Mouse (Mus musculus) embryonic facial prominence, embryonic 14.5 days (tissue): ENCODE results near the gene Mapkbp1. TPM values are rescaled to one million over a fixed set of nuclear protein-coding genes. Genes with fewer than 3 reads are reported as not detected.

Experiments
- ATAC-seq: fragments of 200-750 bp; cut with Nextera tagmentation; 2 replicates; pipeline ENCODE4 v1.8.0; 2017; ENCODE audit warnings: low read depth, moderate number of reproducible peaks, moderate TSS enrichment
- DNase-seq: peaks from one replicate; pipeline ENCODE4 v3.0.0-alpha.2; 2015; ENCODE audit warnings: low spot score
- H3K27ac ChIP-seq: fragments of 300-500 bp; sonication (generic); replicated peaks from 2 replicates; pipeline ENCODE4 v1.5.1; 2014; ENCODE audit warnings: low read depth, mild to moderate bottlenecking, low read length, moderate library complexity
- H3K27me3 ChIP-seq: fragments of 300-500 bp; sonication (generic); replicated peaks from 2 replicates; pipeline ENCODE4 v1.6.1; 2014; ENCODE audit warnings: low read length; ENCODE audit not compliant: control insufficient read depth, insufficient read depth
- H3K36me3 ChIP-seq: fragments of 300-500 bp; sonication (generic); 2 replicates; pipeline ENCODE4 v1.6.1; 2014; ENCODE audit warnings: low read length, mixed read lengths; ENCODE audit not compliant: control insufficient read depth, insufficient read depth
- H3K4me1 ChIP-seq: fragments of 300-500 bp; sonication (generic); 2 replicates; pipeline ENCODE4 v1.6.1; 2014; ENCODE audit warnings: antibody characterized with exemption, low read length; ENCODE audit not compliant: control insufficient read depth, insufficient read depth
- H3K4me2 ChIP-seq: fragments of 300-500 bp; sonication (generic); 2 replicates; pipeline ENCODE4 v1.6.1; 2014; ENCODE audit warnings: low read depth, mild to moderate bottlenecking, low read length, moderate library complexity, mixed read lengths
- H3K4me3 ChIP-seq: fragments of 300-500 bp; sonication (generic); 2 replicates; pipeline ENCODE4 v1.5.1; 2014; ENCODE audit warnings: low read depth, mild to moderate bottlenecking, low read length
- H3K9ac ChIP-seq: fragments of 300-500 bp; sonication (generic); 2 replicates; pipeline ENCODE4 v1.6.1; 2014; ENCODE audit warnings: low read depth, mild to moderate bottlenecking, low read length, moderate library complexity, mixed read lengths
- H3K9me3 ChIP-seq: fragments of 300-500 bp; sonication (generic); 2 replicates; pipeline ENCODE4 v1.6.1; 2016; ENCODE audit warnings: low read length; ENCODE audit not compliant: control insufficient read depth
- WGBS: fragments of 180-500 bp; shearing (Covaris S2); extraction: QIAGEN DNeasy Blood & Tissue Kit; methylation state at CpG from one replicate; pipeline ENCODE4 v1.1.7; 2014; 5-methylcytosine and 5-hydroxymethylcytosine counted together
- polyA plus RNA-seq: library from polyadenylated mRNA; unstranded; fragments of >200 nt; fragmentation: Nextera tagmentation; extraction: Ambion mirVana; gene quantifications from 2 replicates; pipeline ENCODE4 v1.2.1, GENCODE M21; 2014

The Mapkbp1 gene
- polyA plus RNA-seq, 1 experiment from 2014 or later = 4.7 TPM

DNA sequence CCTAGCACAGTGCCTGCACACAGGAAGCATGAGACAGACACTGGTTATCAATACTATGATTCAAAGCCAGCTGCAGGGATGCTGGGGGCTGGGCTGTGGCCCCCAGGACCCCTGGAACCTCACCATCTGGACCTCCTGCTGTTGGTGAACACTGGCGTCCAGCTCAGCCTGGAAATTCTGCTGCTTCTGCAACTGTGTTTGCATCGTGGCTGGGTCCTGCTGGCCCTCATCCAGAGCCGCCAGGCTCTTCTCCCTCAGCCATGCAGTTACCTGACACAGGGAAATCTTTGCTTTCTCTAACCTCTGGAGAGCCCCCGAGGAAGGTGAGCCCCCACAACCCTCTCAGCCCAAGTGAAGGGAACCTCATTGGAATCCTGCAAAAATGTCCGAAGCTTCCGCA is 78.9 kb downstream of the Mapkbp1 start:
- Histone ChIP-seq H3K27ac (no peak overlapping the region), H3K9me3 (no peaks in the 10 kb centered on the region), H3K4me1 (no peaks in the 10 kb centered on the region), H3K27me3 (no peaks in the 10 kb centered on the region), H3K4me2 (no peak overlapping the region), H3K4me3 (no peak overlapping the region), H3K9ac (0 out of 2 replicates have a peak overlapping the region, but pooled peaks have one; percentile 19), H3K36me3 (no peaks in the 10 kb centered on the region)
- 40% methylated on average over 6 of the region's 6 CpGs for WGBS
- DNase-seq = no peak
- no peak for ATAC-seq

DNA sequence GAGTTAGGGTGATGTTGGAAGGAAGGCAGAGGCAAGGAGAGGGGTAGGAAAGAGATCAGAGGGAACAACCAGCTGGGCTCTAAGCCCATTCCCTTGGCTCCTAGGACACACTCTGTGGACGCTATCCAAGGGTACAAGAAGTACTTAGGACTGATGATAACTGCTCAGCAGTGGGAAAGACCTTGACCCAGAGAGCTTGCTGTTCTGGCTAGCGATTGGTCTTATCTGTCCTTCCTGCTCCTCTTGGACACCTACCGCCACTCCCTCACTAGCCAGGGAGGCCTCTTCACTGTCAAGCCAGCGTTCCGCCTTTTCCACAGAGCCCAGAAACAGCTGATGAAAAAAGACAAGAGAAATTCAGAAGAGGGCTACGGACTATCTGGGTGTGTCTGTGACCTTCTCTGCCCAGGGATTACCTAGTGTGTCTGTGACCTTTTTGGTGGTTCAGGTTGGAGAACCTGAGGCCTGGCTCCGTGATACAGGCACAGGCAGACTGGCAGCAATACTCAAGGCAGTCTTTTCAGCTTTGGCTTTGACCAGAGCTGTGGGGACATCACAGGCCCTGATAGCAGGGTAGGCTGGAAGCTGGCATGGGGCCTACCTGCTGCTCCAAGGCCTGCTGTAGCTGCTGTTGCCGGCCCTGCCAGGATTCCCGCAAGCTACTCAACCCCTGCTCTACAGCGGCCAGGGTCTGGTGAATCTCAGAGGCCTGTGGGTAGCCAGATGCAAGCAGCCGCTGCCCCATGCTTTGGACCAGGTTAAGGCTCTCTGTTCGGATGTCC is 82.5 kb downstream of the Mapkbp1 start:
- no peaks in the 10 kb centered on the region for H3K27me3 ChIP-seq
- no peak overlapping the region for H3K27ac ChIP-seq
- DNase-seq (no peak), ATAC-seq (no peak)
- no peak overlapping the region for H3K4me3 ChIP-seq
- H3K36me3 ChIP-seq = no peaks in the 10 kb centered on the region
- H3K9me3 ChIP-seq = no peaks in the 10 kb centered on the region
- no peak overlapping the region for H3K4me2 ChIP-seq
- WGBS = 87% methylated on average over 12 of the region's 12 CpGs
- H3K9ac ChIP-seq = no peak overlapping the region
- H3K4me1 ChIP-seq = no peaks in the 10 kb centered on the region

DNA sequence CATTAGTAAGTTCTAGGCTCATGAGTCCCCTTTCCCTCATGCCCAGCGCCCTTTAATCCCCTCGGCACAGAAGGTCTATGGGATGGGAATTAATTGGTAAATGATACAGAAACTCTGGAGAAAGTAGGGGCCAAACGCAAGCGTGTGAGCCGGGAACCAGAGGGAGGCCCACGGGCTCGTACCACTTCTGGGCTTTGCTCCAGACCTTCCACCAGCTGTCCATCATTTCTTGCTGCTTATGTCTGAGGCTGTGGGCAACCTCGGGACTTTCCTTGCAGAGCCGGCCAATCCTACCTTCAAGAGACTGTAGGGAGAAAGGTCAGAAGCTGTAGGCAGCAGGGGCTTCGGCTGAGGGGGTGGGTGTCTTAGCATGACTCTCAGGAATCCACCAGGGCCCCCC is 83.4 kb downstream of the Mapkbp1 start:
- no peak overlapping the region for H3K4me3 ChIP-seq
- H3K4me1 ChIP-seq = 0 out of 2 replicates have a peak, but pooled peaks cover 4% of the 10 kb centered on the region
- no peak overlapping the region for H3K27ac ChIP-seq
- no peak overlapping the region for H3K9ac ChIP-seq
- DNase-seq = no peak
- H3K9me3 ChIP-seq = no peaks in the 10 kb centered on the region
- WGBS = 79% methylated on average over 10 of the region's 10 CpGs
- no peak overlapping the region for H3K4me2 ChIP-seq
- H3K27me3 ChIP-seq = no peaks in the 10 kb centered on the region
- H3K36me3 ChIP-seq = no peaks in the 10 kb centered on the region
- no peak for ATAC-seq

DNA sequence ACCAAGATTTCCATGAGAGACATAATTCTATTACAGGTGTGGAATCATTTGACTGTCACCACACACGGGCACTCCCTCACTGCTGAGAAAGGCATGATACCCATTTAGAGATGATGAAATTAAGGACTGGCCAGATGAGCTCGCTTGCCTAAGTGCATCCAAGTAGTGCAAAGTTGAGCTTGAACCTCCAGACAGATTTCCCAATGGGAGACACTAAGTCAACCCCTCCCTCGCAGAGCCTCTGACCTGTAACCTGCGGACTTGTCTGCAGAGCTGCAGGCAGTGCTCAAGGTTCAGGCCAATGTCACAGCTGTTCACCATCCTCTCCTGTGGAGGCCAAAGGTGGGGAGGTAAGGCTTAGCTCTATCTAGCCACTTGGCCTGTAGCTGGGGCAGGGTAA is 86.3 kb downstream of the Mapkbp1 start:
- H3K27ac ChIP-seq = no peak overlapping the region
- H3K27me3 ChIP-seq = no peaks in the 10 kb centered on the region
- ATAC-seq = no peak
- no peak overlapping the region for H3K4me2 ChIP-seq
- no peak overlapping the region for H3K9ac ChIP-seq
- 71% methylated on average over 4 of the region's 4 CpGs for WGBS
- no peaks in the 10 kb centered on the region for H3K36me3 ChIP-seq
- H3K9me3 ChIP-seq = no peaks in the 10 kb centered on the region
- no peak for DNase-seq
- peaks cover 10% of the 10 kb centered on the region; the same call in 1 of the 2 replicates for H3K4me1 ChIP-seq
- no peak overlapping the region for H3K4me3 ChIP-seq

DNA sequence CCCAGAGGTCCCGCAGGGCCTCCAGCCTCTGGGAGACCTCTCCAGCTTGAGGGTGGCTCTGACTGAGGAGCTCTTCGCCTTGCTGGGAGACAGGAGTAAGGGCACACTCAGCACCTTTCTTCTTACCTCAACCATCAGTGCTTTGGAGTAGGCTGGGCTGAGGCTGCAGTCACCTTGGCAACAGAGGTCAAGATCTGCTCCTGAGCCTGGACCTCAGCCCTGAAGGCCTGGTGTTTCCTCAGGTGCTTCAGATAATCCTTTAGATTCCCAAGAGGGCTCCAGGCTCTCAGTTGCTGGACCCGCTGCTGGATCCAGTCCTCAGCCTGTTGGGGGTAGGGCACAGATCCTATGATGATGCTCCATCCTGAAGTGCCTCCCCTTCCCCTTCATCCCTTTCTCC is 87.0 kb downstream of the Mapkbp1 start:
- H3K27ac ChIP-seq = no peak overlapping the region
- no peak overlapping the region for H3K4me3 ChIP-seq
- no peaks in the 10 kb centered on the region for H3K9me3 ChIP-seq
- H3K4me2 ChIP-seq = no peak overlapping the region
- WGBS = 85% methylated on average over 3 of the region's 3 CpGs
- no peaks in the 10 kb centered on the region for H3K27me3 ChIP-seq
- H3K9ac ChIP-seq = no peak overlapping the region
- peaks cover 11% of the 10 kb centered on the region; the same call in 1 of the 2 replicates for H3K4me1 ChIP-seq
- ATAC-seq (no peak), DNase-seq (no peak)
- no peaks in the 10 kb centered on the region for H3K36me3 ChIP-seq

DNA sequence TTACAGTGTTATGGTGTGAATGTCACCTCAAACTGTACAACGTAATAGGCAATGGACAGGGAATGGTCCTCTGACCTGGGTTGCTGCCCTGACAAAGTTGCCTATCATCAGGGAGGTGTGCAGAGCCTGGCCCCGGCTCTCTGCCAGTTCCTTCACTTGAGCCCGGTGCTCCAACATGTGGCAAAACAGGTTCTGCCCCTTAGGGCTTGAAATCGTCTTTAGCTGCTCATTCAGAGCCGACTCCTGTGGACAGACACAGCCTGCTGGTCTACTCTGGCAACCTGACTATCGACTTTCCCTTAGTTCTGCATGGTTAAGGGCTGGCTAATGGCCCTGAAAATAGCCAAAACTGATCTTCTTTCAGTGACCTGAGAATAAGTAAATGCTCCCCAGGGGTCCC is 87.7 kb downstream of the Mapkbp1 start:
- ATAC-seq = peak; percentile 67
- WGBS = 36% methylated on average over 6 of the region's 6 CpGs
- H3K4me1 ChIP-seq = peaks cover 11% of the 10 kb centered on the region; the same call in 1 of the 2 replicates
- H3K36me3 ChIP-seq = no peaks in the 10 kb centered on the region
- no peak overlapping the region for H3K9ac ChIP-seq
- no peak overlapping the region for H3K4me2 ChIP-seq
- H3K9me3 ChIP-seq = no peaks in the 10 kb centered on the region
- H3K27ac ChIP-seq = peak overlapping the region; percentile 52; the same call in 1 of the 2 replicates
- H3K27me3 ChIP-seq = no peaks in the 10 kb centered on the region
- peak; percentile 80 for DNase-seq
- no peak overlapping the region for H3K4me3 ChIP-seq

DNA sequence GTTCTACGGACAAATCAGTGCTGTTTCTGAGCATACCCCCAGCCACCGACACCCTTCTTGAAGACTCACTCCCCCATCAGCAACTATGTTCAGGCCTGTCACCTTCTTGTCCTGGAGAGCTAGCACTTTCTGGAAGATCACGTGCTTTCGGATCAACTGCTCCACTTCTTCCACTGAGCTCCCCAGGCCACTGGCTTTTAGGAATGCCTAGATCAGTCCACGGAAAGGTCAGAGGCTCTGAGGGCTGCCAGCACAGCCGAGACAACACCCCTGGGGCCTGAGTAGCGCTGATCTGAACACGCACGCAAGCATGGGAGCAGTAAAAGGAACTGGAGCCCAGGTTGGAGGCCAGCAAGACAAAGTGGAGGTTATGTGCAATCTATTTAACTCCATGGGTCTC is 88.2 kb downstream of the Mapkbp1 start:
- H3K36me3 ChIP-seq = no peaks in the 10 kb centered on the region
- no peak overlapping the region for H3K9ac ChIP-seq
- no peak overlapping the region for H3K4me2 ChIP-seq
- DNase-seq = no peak
- WGBS = 55% methylated on average over 9 of the region's 9 CpGs
- H3K9me3 ChIP-seq = no peaks in the 10 kb centered on the region
- H3K27me3 ChIP-seq = no peaks in the 10 kb centered on the region
- no peak overlapping the region for H3K4me3 ChIP-seq
- no peak for ATAC-seq
- H3K4me1 ChIP-seq = peaks cover 11% of the 10 kb centered on the region; the same call in 1 of the 2 replicates
- peak overlapping the region; percentile 52 for H3K27ac ChIP-seq

DNA sequence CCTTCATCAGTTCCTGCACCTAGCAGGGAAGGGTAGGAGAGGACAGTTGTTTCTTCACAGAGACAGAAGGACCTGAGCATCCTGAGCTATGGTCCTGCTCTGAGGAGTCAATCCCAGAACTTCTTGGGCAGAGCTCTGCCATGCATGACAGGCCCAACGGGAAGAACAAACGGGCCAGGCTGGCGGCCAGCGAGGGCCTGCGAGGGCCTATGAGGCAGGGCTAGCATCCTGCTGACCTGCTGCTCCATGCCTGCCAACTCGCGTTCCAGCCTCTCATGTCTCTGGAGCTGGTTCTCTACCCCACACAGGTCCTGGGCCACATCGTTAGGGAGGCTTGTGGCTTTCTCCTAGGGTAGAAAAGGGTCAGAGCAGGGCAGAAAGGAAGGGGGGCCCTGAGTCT is 89.7 kb downstream of the Mapkbp1 start:
- H3K27ac ChIP-seq = no peak overlapping the region
- H3K36me3 ChIP-seq = no peaks in the 10 kb centered on the region
- peaks cover 11% of the 10 kb centered on the region; the same call in 1 of the 2 replicates for H3K4me1 ChIP-seq
- no peak for DNase-seq
- WGBS = 83% methylated on average over 8 of the region's 8 CpGs
- no peak overlapping the region for H3K4me2 ChIP-seq
- no peak for ATAC-seq
- no peaks in the 10 kb centered on the region for H3K27me3 ChIP-seq
- H3K9ac ChIP-seq = no peak overlapping the region
- no peaks in the 10 kb centered on the region for H3K9me3 ChIP-seq
- H3K4me3 ChIP-seq = no peak overlapping the region

DNA sequence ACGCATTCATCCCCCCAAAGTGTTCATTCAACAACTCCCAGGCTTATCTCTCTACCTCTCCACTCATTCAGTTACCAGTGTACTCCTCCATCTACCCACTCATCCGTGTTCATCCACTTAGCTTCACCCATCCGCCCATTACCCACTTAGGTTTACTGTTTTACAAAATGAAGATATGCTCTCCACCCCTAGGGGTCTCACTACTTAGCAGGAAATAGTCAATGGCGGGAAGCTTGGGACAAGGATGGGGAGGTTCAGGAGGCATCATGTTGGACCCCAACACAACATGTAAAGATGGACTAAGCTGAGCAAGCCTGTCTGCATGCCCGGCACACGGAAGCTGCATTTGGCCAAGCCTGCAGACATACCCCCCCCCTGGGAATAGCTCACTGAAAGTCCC is 92.1 kb downstream of the Mapkbp1 start:
- no peak overlapping the region for H3K4me2 ChIP-seq

More for the DNA sequence above, 92.1 kb downstream of the Mapkbp1 start:
- H3K9ac ChIP-seq = no peak overlapping the region
- 80% methylated on average over 6 of the region's 6 CpGs for WGBS
- ATAC-seq (no peak), DNase-seq (no peak)
- no peak overlapping the region for H3K4me3 ChIP-seq
- peaks cover 15% of the 10 kb centered on the region; the same call in 1 of the 2 replicates for H3K4me1 ChIP-seq
- H3K9me3 ChIP-seq = no peaks in the 10 kb centered on the region
- H3K36me3 ChIP-seq = no peaks in the 10 kb centered on the region
- no peaks in the 10 kb centered on the region for H3K27me3 ChIP-seq
- no peak overlapping the region for H3K27ac ChIP-seq
